Mouse (Mus musculus): Measurements from ENCODE around the gene Bckdhb.

GRCm38 (mm10) chr9:84135062-84135461 is 210.1 kb downstream of the Bckdhb start:
- TF ChIP-seq EP300 (IDR thresholded peaks at IDR 0.05; ENCODE audit: low read depth) (no peak), CTCF (IDR thresholded peaks at IDR 0.05; ENCODE audit: low read depth) (no peak)

Measured in liver, embryonic 14.5 days (tissue).